Mouse (Mus musculus): Measurements from ENCODE around the gene Fmo2. TPM values are rescaled to one million over a fixed set of nuclear protein-coding genes. Genes with fewer than 3 reads are reported as not detected.

Fmo2 gene
- total RNA-seq, 1 experiment from 2014 or later: 36.1 TPM

- DNase-seq: no peak
Measured at GRCm38 (mm10) chr1:162891980-162892451, 6.5 kb downstream of the Fmo2 start.

- DNase-seq: no peak
Measured at GRCm38 (mm10) chr1:162888646-162889045, 9.9 kb downstream of the Fmo2 start.

- DNase-seq: no peak
Measured at GRCm38 (mm10) chr1:162887644-162888043, 10.9 kb downstream of the Fmo2 start.

GRCm38 (mm10) chr1:162886138-162886816 is 12.2 kb downstream of the Fmo2 start:
- DNase-seq: no peak

GRCm38 (mm10) chr1:162882681-162883080 is 15.8 kb downstream of the Fmo2 start:
- DNase-seq: no peak

- peak; percentile 82 for DNase-seq
Measured at GRCm38 (mm10) chr1:162879595-162880369, 18.7 kb downstream of the Fmo2 start.

GRCm38 (mm10) chr1:162875091-162875490 is 23.4 kb downstream of the Fmo2 start:
- DNase-seq: no peak

- peak; percentile 58 for DNase-seq
Measured at GRCm38 (mm10) chr1:162871701-162872311, 26.7 kb downstream of the Fmo2 start.

GRCm38 (mm10) chr1:162870978-162871377 is 27.5 kb downstream of the Fmo2 start:
- DNase-seq: no peak

GRCm38 (mm10) chr1:162867396-162867795 is 31.1 kb downstream of the Fmo2 start:
- no peak for DNase-seq

- no peak for DNase-seq
Measured at GRCm38 (mm10) chr1:162866280-162866681, 32.2 kb downstream of the Fmo2 start, which contains the start of gene Fmo1. Gene Fmo1 (minus strand): TSS chr1:162866610.

GRCm38 (mm10) chr1:162865493-162865830 is 33.1 kb downstream of the Fmo2 start:
- no peak for DNase-seq

GRCm38 (mm10) chr1:162864816-162865492 is 33.6 kb downstream of the Fmo2 start:
- no peak for DNase-seq

GRCm38 (mm10) chr1:162864279-162864678 is 34.2 kb downstream of the Fmo2 start:
- DNase-seq: no peak

GRCm38 (mm10) chr1:162863579-162863978 is 34.9 kb downstream of the Fmo2 start:
- DNase-seq: peak; percentile 32

- no peak for DNase-seq
Measured at GRCm38 (mm10) chr1:162862328-162862727, 36.2 kb downstream of the Fmo2 start.

GRCm38 (mm10) chr1:162859996-162860605 is 38.4 kb downstream of the Fmo2 start:
- DNase-seq: peak; percentile 62

- peak; percentile 43 for DNase-seq
Measured at GRCm38 (mm10) chr1:162859545-162859976, 39.0 kb downstream of the Fmo2 start.

- DNase-seq: peak; percentile 54
Measured at GRCm38 (mm10) chr1:162858748-162859130, 39.8 kb downstream of the Fmo2 start.

GRCm38 (mm10) chr1:162857766-162858747 is 40.5 kb downstream of the Fmo2 start:
- no peak for DNase-seq
